Mouse (Mus musculus) CH12.LX (cell line): ENCODE data around the gene Scn4b.

ENCODE experiments used
- CHD2 ChIP-seq: IDR thresholded peaks from 2 replicates; pipeline ENCODE4 v1.6.1; 2011; ENCODE audit warnings: low read length, improper control_type of control experiment
- POLR2A ChIP-seq: IDR thresholded peaks from 2 replicates; pipeline ENCODE4 v1.6.1; 2011; ENCODE audit warnings: low read depth, mild to moderate bottlenecking, improper control_type of control experiment, low read length

DNA sequence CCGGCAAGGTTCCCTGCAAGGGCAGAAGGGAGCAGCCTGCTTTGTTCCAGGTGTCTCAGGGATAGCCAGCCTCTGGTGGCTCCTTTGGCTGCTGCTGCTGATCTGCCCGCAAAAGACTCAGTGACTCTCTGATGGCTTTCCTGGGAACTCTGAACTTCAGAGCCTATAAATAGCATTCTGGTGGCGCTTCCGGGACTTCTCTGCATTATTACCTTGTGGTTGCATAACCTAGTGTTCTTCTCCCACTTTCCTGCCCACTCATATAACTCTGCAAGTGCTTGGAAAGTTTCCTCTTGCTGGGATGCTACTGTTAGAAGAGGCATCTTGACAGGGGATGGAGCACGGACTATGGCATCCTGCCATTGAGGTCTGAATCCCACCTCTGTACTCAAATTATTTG, 59.4 kb downstream of the Scn4b start:
- TF ChIP-seq POLR2A, result no peak
- TF ChIP-seq CHD2, result no peak
